Mouse (Mus musculus): ENCODE results near the gene Mgat1. TPM values are rescaled to one million over a fixed set of nuclear protein-coding genes. Genes with fewer than 3 reads are reported as not detected.
"Not testable (repeated sequence)": the region's sequence is repeated elsewhere in the genome, so short reads cannot be mapped to it uniquely, and the experiment has no call there.

The Mgat1 gene
- polyA plus RNA-seq, 1 experiment from 2014 or later = 91.9 TPM

DNA sequence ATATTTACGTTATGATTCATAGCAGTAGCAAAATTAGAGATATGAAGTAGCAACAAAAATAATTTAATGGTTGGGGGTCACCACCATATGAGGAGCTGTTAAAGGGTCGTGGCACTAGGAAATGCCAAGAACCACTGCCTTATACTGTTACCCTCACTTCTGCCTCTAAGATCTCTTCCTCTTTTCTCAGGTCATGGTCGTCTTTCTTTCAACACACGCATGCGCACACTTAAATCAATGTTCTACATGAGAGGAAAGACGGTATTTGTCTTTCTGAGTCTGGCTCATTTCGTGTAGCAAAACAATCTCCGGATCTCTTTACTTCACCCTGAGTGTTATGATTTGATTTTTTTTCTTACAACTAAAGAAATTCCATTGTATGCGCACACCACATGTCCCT, 25.8 kb downstream of the Mgat1 start:
- Histone ChIP-seq H3K9me3 (ENCODE audit: low read length) (no peaks in the 10 kb centered on the region), H3K9ac (replicated peaks; ENCODE audit: low read length) (no peak overlapping the region), H3K36me3 (ENCODE audit: insufficient read depth, low read length) (no peaks in the 10 kb centered on the region), H3K4me3 (ENCODE audit: low read length) (no peak overlapping the region), H3K4me2 (replicated peaks; ENCODE audit: low read depth, low read length) (no peak overlapping the region), H3K27me3 (ENCODE audit: insufficient read depth, low read length) (no peaks in the 10 kb centered on the region), H3K27ac (ENCODE audit: low read length) (no peak overlapping the region), H3K4me1 (ENCODE audit: insufficient read depth, low read length) (0 out of 2 replicates have a peak, but pooled peaks cover 6% of the 10 kb centered on the region)
- ATAC-seq (ENCODE audit: low FRiP score, low TSS enrichment) = no peak
- WGBS = 90% methylated on average over 9 of the region's 9 CpGs

DNA sequence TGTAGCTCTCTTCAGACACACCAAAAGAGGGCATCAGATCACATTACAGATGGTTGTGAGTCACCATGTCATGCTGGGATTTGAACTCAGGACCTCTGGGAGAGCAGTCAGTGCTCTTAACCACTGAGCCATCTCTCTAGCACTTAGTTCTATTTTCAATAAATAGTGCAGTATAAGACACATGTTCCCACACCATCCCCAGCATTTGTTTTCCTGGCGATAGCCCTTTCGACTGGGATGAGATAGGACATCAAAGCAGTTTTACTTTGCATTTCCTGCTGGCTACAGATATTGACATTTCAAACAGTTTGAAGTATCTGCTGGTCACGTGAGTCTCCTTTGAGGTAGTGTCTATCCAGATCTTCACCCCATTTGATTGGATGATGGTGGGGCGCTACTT, 26.4 kb downstream of the Mgat1 start:
- H3K36me3 ChIP-seq (ENCODE audit: insufficient read depth, low read length) = no peaks in the 10 kb centered on the region
- H3K27me3 ChIP-seq (ENCODE audit: insufficient read depth, low read length) = no peaks in the 10 kb centered on the region
- 90% methylated on average over 4 of the region's 4 CpGs for WGBS
- no peak overlapping the region for H3K9ac ChIP-seq (replicated peaks; ENCODE audit: low read length)
- ATAC-seq (ENCODE audit: low FRiP score, low TSS enrichment) = no peak
- H3K4me1 ChIP-seq (ENCODE audit: insufficient read depth, low read length) = 0 out of 2 replicates have a peak, but pooled peaks cover 6% of the 10 kb centered on the region
- no peak overlapping the region for H3K27ac ChIP-seq (ENCODE audit: low read length)
- no peaks in the 10 kb centered on the region for H3K9me3 ChIP-seq (ENCODE audit: low read length)
- no peak overlapping the region for H3K4me2 ChIP-seq (replicated peaks; ENCODE audit: low read depth, low read length)
- no peak overlapping the region for H3K4me3 ChIP-seq (ENCODE audit: low read length)

GRCm38 (mm10) chr11:49271334-49271733, 27.3 kb downstream of the Mgat1 start:
- H3K9me3 ChIP-seq (ENCODE audit: low read length) = no peaks in the 10 kb centered on the region
- H3K9ac ChIP-seq (replicated peaks; ENCODE audit: low read length) = no peak overlapping the region
- H3K36me3 ChIP-seq (ENCODE audit: insufficient read depth, low read length) = no peaks in the 10 kb centered on the region
- no peaks in the 10 kb centered on the region for H3K27me3 ChIP-seq (ENCODE audit: insufficient read depth, low read length)
- 29% methylated on average over 7 of the region's 7 CpGs for WGBS
- no peak overlapping the region for H3K27ac ChIP-seq (ENCODE audit: low read length)
- ATAC-seq (ENCODE audit: low FRiP score, low TSS enrichment) = no peak
- H3K4me3 ChIP-seq (ENCODE audit: low read length) = no peak overlapping the region
- no peak overlapping the region for H3K4me2 ChIP-seq (replicated peaks; ENCODE audit: low read depth, low read length)
- 0 out of 2 replicates have a peak, but pooled peaks cover 6% of the 10 kb centered on the region for H3K4me1 ChIP-seq (ENCODE audit: insufficient read depth, low read length)

GRCm38 (mm10) chr11:49273834-49274519, 30.0 kb downstream of the Mgat1 start:
- Histone ChIP-seq H3K27ac (ENCODE audit: low read length) (no peak overlapping the region), H3K36me3 (ENCODE audit: insufficient read depth, low read length) (no peaks in the 10 kb centered on the region), H3K4me1 (ENCODE audit: insufficient read depth, low read length) (no peaks in the 10 kb centered on the region), H3K27me3 (ENCODE audit: insufficient read depth, low read length) (no peaks in the 10 kb centered on the region), H3K4me2 (replicated peaks; ENCODE audit: low read depth, low read length) (no peak overlapping the region), H3K9me3 (ENCODE audit: low read length) (no peaks in the 10 kb centered on the region), H3K4me3 (ENCODE audit: low read length) (no peak overlapping the region), H3K9ac (replicated peaks; ENCODE audit: low read length) (no peak overlapping the region)
- whole genome bisulfite sequencing = 66% methylated on average over 11 of the region's 11 CpGs
- ATAC-seq (ENCODE audit: low FRiP score, low TSS enrichment) = no peak

DNA sequence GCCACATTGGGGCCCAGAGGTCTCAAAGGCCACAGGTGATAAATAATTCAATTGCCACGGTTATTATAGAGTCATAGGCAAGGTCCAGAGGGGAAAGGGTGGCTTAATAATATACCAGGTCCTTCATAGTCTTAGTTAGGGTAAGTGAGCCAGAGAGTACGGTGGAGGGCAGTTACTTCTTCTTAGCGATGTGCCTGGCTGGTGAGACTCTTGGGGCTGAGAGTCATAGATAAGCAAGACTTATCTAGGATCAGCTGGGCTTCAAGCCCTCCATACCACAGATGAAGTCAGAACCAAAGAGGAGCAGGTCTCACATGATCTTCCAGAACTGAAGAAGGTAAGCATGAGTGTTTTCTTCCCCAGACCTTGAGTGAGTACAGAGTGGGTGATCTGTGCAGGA, 34.2 kb downstream of the Mgat1 start, which contains the start of gene Olfr1393:
Gene Olfr1393 (plus strand): TSS at position 83 of the 400 bp plus-strand sequence.
- Histone ChIP-seq H3K36me3 (ENCODE audit: insufficient read depth, low read length) (no peaks in the 10 kb centered on the region), H3K27ac (ENCODE audit: low read length) (no peak within 1 kb of the TSS), H3K4me3 (ENCODE audit: low read length) (no peak within 1 kb of the TSS), H3K4me1 (ENCODE audit: insufficient read depth, low read length) (no peaks in the 10 kb centered on the region), H3K9ac (replicated peaks; ENCODE audit: low read length) (no peak within 1 kb of the TSS), H3K27me3 (ENCODE audit: insufficient read depth, low read length) (no peaks in the 10 kb centered on the region), H3K4me2 (replicated peaks; ENCODE audit: low read depth, low read length) (no peak within 1 kb of the TSS), H3K9me3 (ENCODE audit: low read length) (no peaks in the 10 kb centered on the region)
- ATAC-seq (ENCODE audit: low FRiP score, low TSS enrichment) = no peak
- 79% methylated on average over 3 of the region's 3 CpGs for WGBS

DNA sequence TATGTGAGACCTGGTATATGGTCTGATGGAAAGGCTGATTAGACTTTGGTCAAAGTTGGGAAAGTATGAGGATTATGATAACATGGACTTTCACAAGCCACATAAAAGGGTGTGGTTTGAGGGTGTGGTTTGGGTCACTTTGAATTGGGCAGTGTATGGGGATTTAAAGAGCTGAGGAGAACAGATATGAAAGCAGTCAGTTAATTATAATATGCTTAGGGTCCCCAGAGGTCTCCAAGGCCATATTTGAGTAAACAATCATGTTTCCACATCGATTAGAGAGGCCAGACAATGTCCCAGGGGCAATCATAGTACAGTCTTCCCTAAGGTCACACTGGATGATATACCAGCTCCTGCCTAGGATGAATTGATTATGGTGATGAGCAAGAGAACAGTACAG, 41.0 kb downstream of the Mgat1 start, which contains the start of gene Olfr1392:
Gene Olfr1392 (plus strand): TSS at position 301 of the 400 bp plus-strand sequence.
- not testable (repeated sequence) for H3K4me1 ChIP-seq (ENCODE audit: insufficient read depth, low read length); H3K4me3 ChIP-seq (ENCODE audit: low read length); H3K9ac ChIP-seq (replicated peaks; ENCODE audit: low read length); H3K9me3 ChIP-seq (ENCODE audit: low read length); ATAC-seq (ENCODE audit: low FRiP score, low TSS enrichment); H3K27ac ChIP-seq (ENCODE audit: low read length); H3K36me3 ChIP-seq (ENCODE audit: insufficient read depth, low read length); H3K4me2 ChIP-seq (replicated peaks; ENCODE audit: low read depth, low read length); H3K27me3 ChIP-seq (ENCODE audit: insufficient read depth, low read length)
- WGBS = 68% methylated on average over 1 of the region's 1 CpGs

GRCm38 (mm10) chr11:49287251-49287650, 43.3 kb downstream of the Mgat1 start:
- no peak for ATAC-seq (ENCODE audit: low FRiP score, low TSS enrichment)
- WGBS = 81% methylated on average over 2 of the region's 2 CpGs
- Histone ChIP-seq H3K4me1 (ENCODE audit: insufficient read depth, low read length) (no peaks in the 10 kb centered on the region), H3K36me3 (ENCODE audit: insufficient read depth, low read length) (no peaks in the 10 kb centered on the region), H3K9ac (replicated peaks; ENCODE audit: low read length) (no peak overlapping the region), H3K27ac (ENCODE audit: low read length) (no peak overlapping the region), H3K4me3 (ENCODE audit: low read length) (no peak overlapping the region), H3K27me3 (ENCODE audit: insufficient read depth, low read length) (no peaks in the 10 kb centered on the region), H3K4me2 (replicated peaks; ENCODE audit: low read depth, low read length) (no peak overlapping the region), H3K9me3 (ENCODE audit: low read length) (no peaks in the 10 kb centered on the region)

- Histone ChIP-seq H3K36me3 (ENCODE audit: insufficient read depth, low read length) (no peaks in the 10 kb centered on the region), H3K4me2 (replicated peaks; ENCODE audit: low read depth, low read length) (no peak overlapping the region), H3K4me1 (ENCODE audit: insufficient read depth, low read length) (no peaks in the 10 kb centered on the region), H3K9me3 (ENCODE audit: low read length) (no peaks in the 10 kb centered on the region), H3K9ac (replicated peaks; ENCODE audit: low read length) (no peak overlapping the region), H3K27me3 (ENCODE audit: insufficient read depth, low read length) (no peaks in the 10 kb centered on the region), H3K4me3 (ENCODE audit: low read length) (no peak overlapping the region), H3K27ac (ENCODE audit: low read length) (no peak overlapping the region)
- WGBS = 81% methylated on average over 3 of the region's 3 CpGs
- no peak for ATAC-seq (ENCODE audit: low FRiP score, low TSS enrichment)
Observed at GRCm38 (mm10) chr11:49292777-49293176, 48.8 kb downstream of the Mgat1 start.

GRCm38 (mm10) chr11:49304441-49304840, 60.5 kb downstream of the Mgat1 start, which contains the start of gene Olfr10:
Olfr10 (plus strand) TSS chr11:49304741.
- Histone ChIP-seq H3K4me1 (ENCODE audit: insufficient read depth, low read length) (no peaks in the 10 kb centered on the region), H3K27me3 (ENCODE audit: insufficient read depth, low read length) (no peaks in the 10 kb centered on the region), H3K9me3 (ENCODE audit: low read length) (no peaks in the 10 kb centered on the region), H3K36me3 (ENCODE audit: insufficient read depth, low read length) (no peaks in the 10 kb centered on the region), H3K4me2 (replicated peaks; ENCODE audit: low read depth, low read length) (no peak within 1 kb of the TSS), H3K9ac (replicated peaks; ENCODE audit: low read length) (no peak within 1 kb of the TSS), H3K27ac (ENCODE audit: low read length) (no peak within 1 kb of the TSS), H3K4me3 (ENCODE audit: low read length) (no peak within 1 kb of the TSS)
- no peak for ATAC-seq (ENCODE audit: low FRiP score, low TSS enrichment)

DNA sequence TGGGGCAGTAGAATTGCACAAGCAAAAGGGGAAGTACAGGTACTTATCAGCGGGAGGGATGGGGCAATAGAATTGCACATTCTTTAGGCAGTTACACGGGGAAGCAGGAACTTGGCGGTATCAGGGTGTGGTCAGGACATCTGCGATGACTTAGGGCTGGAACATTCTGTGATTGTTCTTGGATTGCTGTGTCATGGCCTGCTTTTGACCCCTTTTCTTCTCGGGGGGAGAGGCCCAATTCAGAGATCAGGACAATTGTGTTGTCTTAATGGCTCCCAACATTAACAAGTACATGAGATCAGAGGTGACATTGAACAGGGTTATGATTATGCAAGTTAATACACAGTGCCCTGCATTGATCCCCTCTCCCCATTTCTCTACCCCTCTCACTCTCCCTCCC, 64.6 kb downstream of the Mgat1 start:
- H3K4me1 ChIP-seq (ENCODE audit: insufficient read depth, low read length); ATAC-seq (ENCODE audit: low FRiP score, low TSS enrichment); H3K9me3 ChIP-seq (ENCODE audit: low read length); H3K27me3 ChIP-seq (ENCODE audit: insufficient read depth, low read length); H3K9ac ChIP-seq (replicated peaks; ENCODE audit: low read length); H3K4me3 ChIP-seq (ENCODE audit: low read length); H3K27ac ChIP-seq (ENCODE audit: low read length); H3K36me3 ChIP-seq (ENCODE audit: insufficient read depth, low read length); H3K4me2 ChIP-seq (replicated peaks; ENCODE audit: low read depth, low read length): not testable (repeated sequence)
- 77% methylated on average over 5 of the region's 5 CpGs for WGBS
